Mouse (Mus musculus) limb, embryonic 15.5 days (tissue): Measurements from ENCODE around the gene 7420426K07Rik. TPM values are rescaled to one million over a fixed set of nuclear protein-coding genes. Genes with fewer than 3 reads are reported as not detected.
A peak's percentile ranks its signal among the peaks of the same experiment; 100 is the strongest.

Experiments
- ATAC-seq: fragments of 200-750 bp; cut with Nextera tagmentation; 2 replicates; pipeline ENCODE4 v1.8.0; 2017; ENCODE audit warnings: low read depth, moderate TSS enrichment; ENCODE audit not compliant: insufficient number of reproducible peaks, low FRiP score, low TSS enrichment
- H3K27ac ChIP-seq: fragments of 300-500 bp; sonication (generic); 2 replicates; pipeline ENCODE4 v1.5.1; 2015; ENCODE audit warnings: moderate library complexity, mild to moderate bottlenecking, inconsistent platforms
- H3K27me3 ChIP-seq: fragments of 300-500 bp; sonication (generic); 2 replicates; pipeline ENCODE4 v1.6.1; 2015; ENCODE audit warnings: inconsistent platforms
- H3K36me3 ChIP-seq: fragments of 300-500 bp; sonication (generic); 2 replicates; pipeline ENCODE4 v1.6.1; 2015; ENCODE audit warnings: inconsistent platforms
- H3K4me1 ChIP-seq: fragments of 300-500 bp; sonication (generic); 2 replicates; pipeline ENCODE4 v1.6.1; 2015; ENCODE audit warnings: inconsistent platforms
- H3K4me2 ChIP-seq: fragments of 300-500 bp; sonication (generic); 2 replicates; pipeline ENCODE4 v1.6.1; 2015; ENCODE audit warnings: mild to moderate bottlenecking, inconsistent platforms
- H3K4me3 ChIP-seq: fragments of 300-500 bp; sonication (generic); 2 replicates; pipeline ENCODE4 v1.5.1; 2015; ENCODE audit warnings: mild to moderate bottlenecking, inconsistent platforms
- H3K9ac ChIP-seq: fragments of 300-500 bp; sonication (generic); 2 replicates; pipeline ENCODE4 v1.6.1; 2015; ENCODE audit warnings: inconsistent platforms
- H3K9me3 ChIP-seq: fragments of 300-500 bp; sonication (generic); 2 replicates; pipeline ENCODE4 v1.6.1; 2016; ENCODE audit warnings: inconsistent platforms
- WGBS: fragments of 180-500 bp; shearing (Covaris S2); methylation state at CpG from one replicate; pipeline ENCODE4 v1.1.7; 2015; 5-methylcytosine and 5-hydroxymethylcytosine counted together
- polyA plus RNA-seq: library from polyadenylated mRNA; unstranded; fragments of >200 nt; fragmentation: Nextera tagmentation; extraction: Ambion mirVana; gene quantifications from 2 replicates; pipeline ENCODE4 v1.2.1, GENCODE M21; 2015

Gene 7420426K07Rik
- polyA plus RNA-seq, 1 experiment from 2014 or later: not detected

DNA sequence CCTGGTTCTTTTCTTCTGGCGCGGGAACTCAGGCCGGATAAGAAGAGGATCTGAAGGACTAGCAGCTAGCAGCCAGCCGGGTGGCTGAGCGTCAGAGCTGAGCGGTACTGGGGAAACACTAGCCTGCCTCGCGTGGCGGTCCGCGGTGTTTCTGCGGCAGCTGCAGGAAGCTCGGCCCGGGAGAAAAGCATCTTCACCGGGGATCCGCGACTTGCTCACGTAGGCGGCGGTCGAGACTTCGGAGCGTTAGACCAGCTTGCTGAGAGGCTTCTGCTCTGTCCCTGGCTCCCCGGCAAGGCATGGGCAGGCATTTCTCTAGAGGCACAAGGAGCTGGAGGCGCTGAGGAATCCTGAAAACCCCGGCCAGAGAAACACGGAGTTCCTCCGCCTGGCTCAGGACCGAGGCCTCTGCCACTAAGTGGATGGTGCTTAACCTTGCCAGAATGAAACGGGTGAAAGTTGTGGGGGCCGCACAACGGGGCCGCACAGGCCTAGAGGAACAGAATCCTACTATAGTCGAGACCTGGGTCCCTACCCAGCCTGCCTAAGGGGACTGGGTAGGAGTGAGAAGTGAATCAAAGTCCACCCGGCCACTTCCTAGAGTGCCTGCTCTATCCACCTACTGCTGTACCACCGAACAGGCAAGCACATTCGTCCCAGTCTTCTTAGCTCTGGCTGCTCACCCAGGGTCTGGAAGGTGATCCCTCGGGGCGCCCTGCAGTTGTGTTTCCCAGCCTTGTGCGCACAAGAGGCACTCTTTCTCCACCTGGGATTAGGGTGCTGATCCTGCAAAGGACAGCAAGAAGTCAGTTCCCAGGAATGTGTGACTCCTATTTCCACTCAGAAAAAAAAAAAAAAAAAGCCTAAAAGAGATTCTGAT lies 49.5 kb downstream of the 7420426K07Rik start:
- 2% methylated on average over 40 of the region's 40 CpGs for WGBS
- Histone ChIP-seq H3K4me2 (peak overlapping the region; percentile 39), H3K4me1 (peaks cover 40% of the 10 kb centered on the region), H3K9me3 (no peaks in the 10 kb centered on the region), H3K36me3 (no peaks in the 10 kb centered on the region), H3K27me3 (peaks cover 81% of the 10 kb centered on the region), H3K27ac (no peak overlapping the region), H3K9ac (no peak overlapping the region), H3K4me3 (peak overlapping the region; percentile 24)
- no peak for ATAC-seq

DNA sequence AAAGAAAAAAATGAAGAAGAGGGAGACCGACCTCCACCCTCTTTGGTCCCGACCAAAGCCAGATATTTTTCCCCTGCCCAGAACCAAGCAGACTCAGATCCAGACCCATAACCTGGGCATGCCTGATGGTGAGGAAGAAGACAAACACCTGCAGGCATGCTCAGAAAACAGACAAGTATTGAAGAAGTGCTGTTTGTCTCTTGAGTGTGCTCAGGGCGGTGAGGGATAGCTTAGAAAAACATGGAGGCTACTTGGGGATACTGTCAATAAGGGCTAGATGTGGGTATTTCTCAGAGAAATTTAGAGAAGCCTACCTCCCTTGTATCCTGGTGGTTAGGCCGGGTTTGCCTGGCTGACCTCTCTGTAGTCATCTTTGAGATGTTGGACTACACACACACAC lies 50.4 kb downstream of the 7420426K07Rik start:
- Histone ChIP-seq H3K27me3 (peaks cover 87% of the 10 kb centered on the region), H3K9me3 (no peaks in the 10 kb centered on the region), H3K27ac (no peak overlapping the region), H3K4me1 (peaks cover 40% of the 10 kb centered on the region), H3K4me2 (no peak overlapping the region), H3K4me3 (no peak overlapping the region), H3K36me3 (no peaks in the 10 kb centered on the region), H3K9ac (no peak overlapping the region)
- 5% methylated on average over 4 of the region's 4 CpGs for WGBS
- no peak for ATAC-seq

DNA sequence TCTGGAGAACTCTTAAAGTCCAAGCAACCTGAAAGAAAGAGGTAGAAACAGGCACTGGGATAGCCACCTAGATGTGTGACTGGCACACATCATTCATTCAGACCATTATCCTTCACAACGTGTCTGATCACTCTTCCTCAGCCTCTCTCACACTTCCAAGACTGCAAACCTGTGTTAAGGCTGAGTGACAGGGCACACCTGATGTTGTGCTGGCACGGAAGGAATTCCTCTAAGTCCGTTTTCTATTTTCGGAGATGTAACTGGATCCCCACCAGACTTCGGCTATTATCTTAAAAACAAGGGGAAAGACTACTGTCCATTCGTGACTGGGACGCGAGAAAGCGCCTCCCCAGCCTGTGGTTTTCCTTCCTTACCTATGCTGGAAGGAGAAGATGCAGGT lies 50.9 kb downstream of the 7420426K07Rik start:
- Histone ChIP-seq H3K4me3 (no peak overlapping the region), H3K27me3 (peaks cover 90% of the 10 kb centered on the region), H3K4me1 (peaks cover 40% of the 10 kb centered on the region), H3K4me2 (no peak overlapping the region), H3K27ac (no peak overlapping the region), H3K9me3 (no peaks in the 10 kb centered on the region), H3K36me3 (no peaks in the 10 kb centered on the region), H3K9ac (no peak overlapping the region)
- WGBS: 3% methylated on average over 9 of the region's 9 CpGs
- no peak for ATAC-seq

Other genes with a start within 250 kb of the 7420426K07Rik start
- not detected in 2 replicates for gene Prr23a1, start 60.6 kb upstream of the 7420426K07Rik start, polyA plus RNA-seq
- not detected in 2 replicates for gene Prr23a2, start 46.6 kb upstream of the 7420426K07Rik start, polyA plus RNA-seq
- not detected in 2 replicates for gene Prr23a3, start 38.4 kb upstream of the 7420426K07Rik start, polyA plus RNA-seq
- 0.05 and 0.12 TPM in 2 replicates for gene Foxl2, start 52.2 kb downstream of the 7420426K07Rik start, polyA plus RNA-seq
- gene Faim, start 83.3 kb downstream of the 7420426K07Rik start, polyA plus RNA-seq: 33.0 and 34.0 TPM in 2 replicates
- gene Gm1123, start 132.6 kb downstream of the 7420426K07Rik start, polyA plus RNA-seq: not detected in 2 replicates
- gene Pik3cb, start 237.5 kb downstream of the 7420426K07Rik start, polyA plus RNA-seq: 1.8 and 2.1 TPM in 2 replicates